Mouse (Mus musculus) heart, postnatal 25 days (tissue): ENCODE data around the gene Cyp21a1. TPM values are rescaled to one million over a fixed set of nuclear protein-coding genes. Genes with fewer than 3 reads are reported as not detected.

Experiments
- microRNA-seq: library from miRNA; unstranded; fragments of <30 nt; microRNA quantifications from one replicate; pipeline ENCODE4 v1.2.0, GENCODE M21; 2022
- total RNA-seq, 2 experiments: library from RNA; stranded (reverse); gene quantifications; 2 replicates each; pipeline ENCODE4 v1.2.3; 2021

Cyp21a1 gene
- total RNA-seq, 2 experiments from 2014 or later, result not detected

Small RNA genes within 50 kb of the gene (microRNA-seq; reads per million reads assigned to microRNA genes)
- gene Gm27471 (not detected), gene Mir6970 (not detected), gene Mir6971 (4.2 reads per million, percentile 9 among the genes with 10 or more reads in this experiment)

Other genes starting within 250 kb of the Cyp21a1 start
- gene Notch4, start 240.3 kb downstream of the Cyp21a1 start, total RNA-seq, result 10 to 100 TPM; 35.3 to 47.2 TPM
- 1 to 10 TPM; 4.1 to 4.2 TPM for gene Gpsm3, start 214.8 kb downstream of the Cyp21a1 start, total RNA-seq
- 10 to 100 TPM; 17.6 to 17.8 TPM for gene Pbx2, start 213.3 kb downstream of the Cyp21a1 start, total RNA-seq
- gene Ager, start 206.7 kb downstream of the Cyp21a1 start, total RNA-seq, result under 1 TPM in 1 of 2 experiments, not detected in 1; 0.56 TPM
- gene Rnf5, start 200.9 kb downstream of the Cyp21a1 start, total RNA-seq, result 10 to 100 TPM; 34.9 to 35.0 TPM
- gene Agpat1, start 200.3 kb downstream of the Cyp21a1 start, total RNA-seq, result 10 to 100 TPM; 65.8 to 66.8 TPM
- 1 to 10 TPM; 1.7 to 1.8 TPM for gene Egfl8, start 188.6 kb downstream of the Cyp21a1 start, total RNA-seq
- 10 to 100 TPM; 53.2 to 53.7 TPM for gene Ppt2, start 176.1 kb downstream of the Cyp21a1 start, total RNA-seq
- gene Prrt1, start 175.0 kb downstream of the Cyp21a1 start, total RNA-seq, result 1 to 10 TPM; 1.1 to 1.9 TPM
- gene Fkbpl, start 159.8 kb downstream of the Cyp21a1 start, total RNA-seq, result 1 to 10 TPM; 6.2 to 6.6 TPM
- 10 to 100 TPM; 15.6 to 17.8 TPM for gene Atf6b, start 157.4 kb downstream of the Cyp21a1 start, total RNA-seq
- gene Tnxb, start 134.0 kb downstream of the Cyp21a1 start, total RNA-seq, result 10 to 100 TPM; 32.1 to 42.1 TPM
- 10 to 100 TPM; 15.0 to 23.3 TPM for gene C4b, start 60.7 kb downstream of the Cyp21a1 start, total RNA-seq
- gene Stk19, start 32.4 kb upstream of the Cyp21a1 start, total RNA-seq, result 10 to 100 TPM in 1 of 2 experiments, 1 to 10 TPM in 1; 9.4 to 12.7 TPM
- 10 to 100 TPM; 11.1 to 11.6 TPM for gene Dxo, start 32.5 kb upstream of the Cyp21a1 start, total RNA-seq
- gene Skiv2l, start 45.6 kb upstream of the Cyp21a1 start, total RNA-seq, result 10 to 100 TPM; 18.4 to 22.6 TPM
- 10 to 100 TPM; 15.5 to 16.7 TPM for gene Nelfe, start 45.8 kb upstream of the Cyp21a1 start, total RNA-seq
- gene Cfb, start 58.0 kb upstream of the Cyp21a1 start, total RNA-seq, result 1 to 10 TPM; 2.8 to 6.0 TPM
- gene Zbtb12, start 74.9 kb upstream of the Cyp21a1 start, total RNA-seq, result 1 to 10 TPM; 6.4 to 7.4 TPM
- under 1 TPM in 1 of 2 experiments, not detected in 1; 0.08 TPM for gene Gm20547, start 77.5 kb upstream of the Cyp21a1 start, total RNA-seq
- 1 to 10 TPM; 2.8 to 4.1 TPM for gene C2, start 93.7 kb upstream of the Cyp21a1 start, total RNA-seq
- gene Ehmt2, start 93.9 kb upstream of the Cyp21a1 start, total RNA-seq, result 10 to 100 TPM; 37.6 to 39.1 TPM
- not detected for gene Slc44a4, start 109.9 kb upstream of the Cyp21a1 start, total RNA-seq
- 10 to 100 TPM; 12.7 to 14.1 TPM for gene Neu1, start 126.7 kb upstream of the Cyp21a1 start, total RNA-seq
- gene Hspa1b, start 154.7 kb upstream of the Cyp21a1 start, total RNA-seq, result 1 to 10 TPM; 1.9 to 6.9 TPM
- not detected for gene Gm20481, start 165.4 kb upstream of the Cyp21a1 start, total RNA-seq
- gene Hspa1a, start 167.6 kb upstream of the Cyp21a1 start, total RNA-seq, result 1 to 10 TPM; 2.9 to 7.7 TPM
- gene Hspa1l, start 168.1 kb upstream of the Cyp21a1 start, total RNA-seq, result 1 to 10 TPM; 6.9 to 8.1 TPM
- gene Lsm2, start 177.3 kb upstream of the Cyp21a1 start, total RNA-seq, result 10 to 100 TPM; 19.0 to 19.1 TPM
- 10 to 100 TPM; 25.7 to 26.9 TPM for gene Vars, start 196.4 kb upstream of the Cyp21a1 start, total RNA-seq
- gene Vwa7, start 212.0 kb upstream of the Cyp21a1 start, total RNA-seq, result 1 to 10 TPM; 7.3 to 7.7 TPM
- gene Sapcd1, start 223.5 kb upstream of the Cyp21a1 start, total RNA-seq, result not detected
- gene Msh5, start 242.2 kb upstream of the Cyp21a1 start, total RNA-seq, result 1 to 10 TPM in 1 of 2 experiments, under 1 TPM in 1; 0.57 to 1.3 TPM
- gene Clic1, start 245.4 kb upstream of the Cyp21a1 start, total RNA-seq, result 10 to 100 TPM; 40.0 to 46.1 TPM